Mouse (Mus musculus) heart, embryonic 11.5 days (tissue): Measurements from ENCODE around the gene Lancl2. TPM values are rescaled to one million over a fixed set of nuclear protein-coding genes. Genes with fewer than 3 reads are reported as not detected.

Experiments
- ATAC-seq: fragments of 200-750 bp; cut with Nextera tagmentation; replicated peaks from 2 replicates; pipeline ENCODE4 v1.8.0; 2017; ENCODE audit warnings: moderate library complexity; ENCODE audit not compliant: insufficient number of reproducible peaks, low FRiP score, low TSS enrichment
- H3K27ac ChIP-seq: fragments of 300-500 bp; sonication (generic); 2 replicates; pipeline ENCODE4 v1.5.1; 2014; ENCODE audit warnings: mild to moderate bottlenecking, low read depth, low read length
- H3K27me3 ChIP-seq: fragments of 300-500 bp; sonication (generic); 2 replicates; pipeline ENCODE4 v1.6.1; 2014; ENCODE audit warnings: mild to moderate bottlenecking, low read length, mixed read lengths; ENCODE audit not compliant: control insufficient read depth, insufficient read depth
- H3K36me3 ChIP-seq: fragments of 300-500 bp; sonication (generic); 2 replicates; pipeline ENCODE4 v1.6.1; 2014; ENCODE audit warnings: mild to moderate bottlenecking, low read length, moderate library complexity, mixed read lengths; ENCODE audit not compliant: control insufficient read depth, insufficient read depth
- H3K4me1 ChIP-seq: fragments of 300-500 bp; sonication (generic); 2 replicates; pipeline ENCODE4 v1.6.1; 2014; ENCODE audit warnings: low read length; ENCODE audit not compliant: control insufficient read depth, insufficient read depth
- H3K4me2 ChIP-seq: fragments of 300-500 bp; sonication (generic); 2 replicates; pipeline ENCODE4 v1.6.1; 2014; ENCODE audit warnings: mild to moderate bottlenecking, moderate library complexity
- H3K4me3 ChIP-seq: fragments of 300-500 bp; sonication (generic); 2 replicates; pipeline ENCODE4 v1.5.1; 2014; ENCODE audit warnings: low read depth, low read length
- H3K9ac ChIP-seq: fragments of 300-500 bp; sonication (generic); 2 replicates; pipeline ENCODE4 v1.6.1; 2014; ENCODE audit warnings: mild to moderate bottlenecking, low read depth, low read length, moderate library complexity
- H3K9me3 ChIP-seq: fragments of 300-500 bp; sonication (generic); replicated peaks from 2 replicates; pipeline ENCODE4 v1.6.1; 2016; ENCODE audit warnings: low read length; ENCODE audit not compliant: control insufficient read depth
- WGBS: fragments of 180-500 bp; shearing (Covaris S2); extraction: QIAGEN DNeasy Blood & Tissue Kit; methylation state at CpG from one replicate; pipeline ENCODE4 v1.1.7; 2014; ENCODE audit not compliant: insufficient replicate concordance; 5-methylcytosine and 5-hydroxymethylcytosine counted together
- polyA plus RNA-seq: library from polyadenylated mRNA; unstranded; fragments of >200 nt; fragmentation: Nextera tagmentation; extraction: Ambion mirVana; gene quantifications from 2 replicates; pipeline ENCODE4 v1.2.1, GENCODE M21; 2014

Lancl2 gene
- polyA plus RNA-seq = 21.2 TPM in 2 replicates

DNA sequence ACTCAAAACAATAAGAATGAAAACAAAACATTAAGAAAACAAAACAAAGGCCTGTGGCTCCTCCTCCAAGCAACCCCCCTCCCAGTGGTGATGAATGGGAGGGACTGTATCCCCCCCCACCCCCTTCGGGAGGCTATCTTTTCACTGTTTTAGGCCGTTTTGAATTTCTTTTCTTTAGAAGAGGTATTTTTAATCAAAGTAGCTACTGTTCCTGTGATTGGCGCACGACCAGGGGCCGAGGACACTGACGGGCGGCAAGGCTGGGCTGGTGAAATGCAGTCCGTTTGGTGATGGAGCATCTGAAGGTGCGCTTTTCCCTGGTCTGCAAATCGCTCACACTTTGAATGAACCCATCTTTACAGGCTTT, at the start of gene Lancl2:
Lancl2 (plus strand) TSS at position 165 of the 367 bp plus-strand sequence.
- Histone ChIP-seq H3K4me3 (peak within 1 kb of the TSS; percentile 63), H3K4me2 (peak within 1 kb of the TSS; percentile 74), H3K9ac (peak within 1 kb of the TSS; percentile 87)

DNA sequence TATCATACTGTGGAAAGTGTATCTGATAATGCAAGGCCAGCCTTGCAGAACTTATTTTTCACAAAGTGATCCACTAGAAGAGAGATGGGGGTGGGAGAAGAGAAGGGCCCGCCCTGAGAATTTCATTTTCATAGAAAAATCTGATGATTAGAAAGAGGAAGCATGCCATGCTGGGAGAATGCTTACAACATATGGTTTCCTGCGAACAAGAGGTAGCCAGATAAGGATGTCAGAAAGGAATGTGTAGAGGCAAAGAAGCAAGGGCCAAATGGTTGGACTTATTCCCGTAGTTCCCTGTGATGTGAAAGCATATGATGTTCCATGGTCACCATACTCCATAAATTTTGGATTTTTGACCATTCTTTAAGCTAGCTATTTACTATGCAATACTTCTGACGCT, 41.0 kb upstream of the Lancl2 start:
- H3K4me2 ChIP-seq = no peak overlapping the region
- H3K9ac ChIP-seq = no peak overlapping the region
- no peaks in the 10 kb centered on the region for H3K36me3 ChIP-seq
- no peaks in the 10 kb centered on the region for H3K27me3 ChIP-seq
- no peak for ATAC-seq
- no peaks in the 10 kb centered on the region for H3K4me1 ChIP-seq
- no peak overlapping the region for H3K27ac ChIP-seq
- no peaks in the 10 kb centered on the region for H3K9me3 ChIP-seq
- WGBS = 46% methylated on average over 4 of the region's 4 CpGs
- no peak overlapping the region for H3K4me3 ChIP-seq

More for the DNA sequence above, at the start of gene Lancl2:
- Histone ChIP-seq H3K27me3 (no peaks in the 10 kb centered on the region), H3K4me1 (peaks cover 3% of the 10 kb centered on the region; the same call in 1 of the 2 replicates), H3K27ac (peak within 1 kb of the TSS; percentile 90), H3K36me3 (no peaks in the 10 kb centered on the region), H3K9me3 (no peaks in the 10 kb centered on the region)
- under 1% methylated on average over 10 of the region's 10 CpGs for WGBS
- peak; percentile 6; the same call in 1 of the 2 replicates for ATAC-seq

DNA sequence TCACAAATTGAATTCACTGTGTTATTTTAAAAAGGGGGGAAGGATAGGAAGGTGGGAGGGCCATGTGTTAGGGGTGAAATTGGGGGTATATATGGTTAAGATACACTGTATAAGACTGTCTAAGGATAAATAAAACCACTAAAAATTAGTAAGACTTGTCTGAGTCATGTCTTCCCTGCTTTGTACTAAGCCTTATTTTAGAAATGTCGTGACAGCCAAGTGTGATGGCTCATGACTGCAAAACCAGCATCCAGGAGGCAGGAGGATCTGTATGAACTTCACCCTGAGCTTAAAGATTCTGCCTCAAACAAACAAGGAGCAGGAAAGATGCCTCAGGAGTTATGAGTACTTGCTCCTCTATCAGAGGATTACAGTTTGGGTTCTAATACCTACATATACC, 18.2 kb upstream of the Lancl2 start:
- H3K36me3 ChIP-seq = peaks cover 15% of the 10 kb centered on the region
- no peak overlapping the region for H3K4me3 ChIP-seq
- H3K9me3 ChIP-seq = no peaks in the 10 kb centered on the region
- no peak for ATAC-seq
- H3K27me3 ChIP-seq = no peaks in the 10 kb centered on the region
- 89% methylated on average over 1 of the region's 1 CpGs for WGBS
- no peak overlapping the region for H3K27ac ChIP-seq
- H3K4me1 ChIP-seq = no peaks in the 10 kb centered on the region
- H3K9ac ChIP-seq = no peak overlapping the region
- H3K4me2 ChIP-seq = no peak overlapping the region

DNA sequence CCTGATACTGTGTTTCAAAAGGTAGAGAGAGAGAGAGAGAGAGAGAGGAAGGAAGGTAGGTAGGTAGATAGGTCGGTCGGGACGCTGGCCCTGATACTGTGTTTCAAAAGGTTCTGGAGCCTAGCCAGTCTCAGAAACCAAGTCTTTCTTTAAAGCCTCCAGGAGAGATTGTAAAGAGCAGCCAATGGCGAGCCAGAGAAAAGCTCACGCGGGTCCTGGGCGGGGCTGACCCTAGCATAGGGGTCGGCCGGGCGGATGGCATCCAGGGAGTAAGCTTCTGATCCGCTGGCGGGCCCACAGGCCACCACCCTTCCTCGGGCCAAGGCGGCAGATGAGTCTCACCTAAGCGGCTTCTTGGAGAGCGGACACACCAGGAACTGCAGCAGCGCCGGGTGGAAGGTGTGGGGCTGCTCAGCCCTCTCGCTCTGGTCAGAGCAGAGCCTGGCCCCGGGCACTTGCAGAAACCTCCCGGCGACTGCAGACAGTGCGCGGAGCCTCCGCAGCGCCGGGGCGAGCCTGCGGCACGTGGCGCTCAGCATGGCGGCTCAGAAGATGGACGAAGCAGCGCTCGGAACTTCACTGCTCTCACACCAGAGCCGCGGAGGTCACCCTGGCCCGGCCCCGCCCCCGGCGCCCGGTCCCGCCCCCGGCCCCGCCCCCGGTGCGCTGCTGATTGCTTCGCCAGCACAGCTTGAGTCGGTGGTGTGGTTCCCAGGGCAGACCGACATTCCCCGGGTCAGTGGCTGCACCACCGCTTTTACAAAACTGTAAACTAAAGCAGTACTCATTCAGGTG, 10.7 kb upstream of the Lancl2 start, which contains the start of gene Pyurf:
Pyurf (minus strand) TSS at position 612 of the 795 bp plus-strand sequence.
- H3K27ac ChIP-seq = peak within 1 kb of the TSS; percentile 95
- no peaks in the 10 kb centered on the region for H3K27me3 ChIP-seq
- peaks cover 6% of the 10 kb centered on the region; the same call in 1 of the 2 replicates for H3K4me1 ChIP-seq
- peak within 1 kb of the TSS; percentile 87 for H3K9ac ChIP-seq
- H3K4me2 ChIP-seq = peak within 1 kb of the TSS; percentile 76
- H3K36me3 ChIP-seq = peaks cover 15% of the 10 kb centered on the region
- WGBS = under 1% methylated on average over 52 of the region's 52 CpGs
- no peaks in the 10 kb centered on the region for H3K9me3 ChIP-seq
- H3K4me3 ChIP-seq = peak within 1 kb of the TSS; percentile 78
- ATAC-seq = peak; percentile 99

DNA sequence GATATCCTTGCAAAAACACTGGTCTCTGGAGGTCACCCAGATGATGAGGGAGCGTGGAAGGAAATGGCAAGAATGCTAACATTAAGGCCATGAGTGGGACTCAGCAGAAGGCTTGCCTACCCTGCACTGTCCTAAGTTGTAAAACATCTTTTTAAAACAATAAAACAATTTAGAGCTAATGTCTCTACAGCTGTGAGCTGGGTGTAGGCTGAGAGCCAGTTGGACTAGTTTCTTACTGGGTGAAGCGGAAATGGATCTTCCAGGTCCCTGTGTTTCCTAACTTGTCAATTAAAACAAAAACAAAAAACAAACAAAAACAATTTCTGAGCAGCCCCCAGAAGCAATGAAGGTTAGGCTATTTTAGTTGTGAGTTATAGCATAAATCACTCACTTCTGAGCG, 9.2 kb upstream of the Lancl2 start:
- H3K27ac ChIP-seq = no peak overlapping the region
- no peak overlapping the region for H3K9ac ChIP-seq
- H3K9me3 ChIP-seq = no peaks in the 10 kb centered on the region
- no peak for ATAC-seq
- no peak overlapping the region for H3K4me2 ChIP-seq
- 85% methylated on average over 3 of the region's 3 CpGs for WGBS
- no peak overlapping the region for H3K4me3 ChIP-seq
- peaks cover 8% of the 10 kb centered on the region; the same call in 1 of the 2 replicates for H3K36me3 ChIP-seq
- H3K27me3 ChIP-seq = no peaks in the 10 kb centered on the region
- H3K4me1 ChIP-seq = peaks cover 6% of the 10 kb centered on the region; the same call in 1 of the 2 replicates

DNA sequence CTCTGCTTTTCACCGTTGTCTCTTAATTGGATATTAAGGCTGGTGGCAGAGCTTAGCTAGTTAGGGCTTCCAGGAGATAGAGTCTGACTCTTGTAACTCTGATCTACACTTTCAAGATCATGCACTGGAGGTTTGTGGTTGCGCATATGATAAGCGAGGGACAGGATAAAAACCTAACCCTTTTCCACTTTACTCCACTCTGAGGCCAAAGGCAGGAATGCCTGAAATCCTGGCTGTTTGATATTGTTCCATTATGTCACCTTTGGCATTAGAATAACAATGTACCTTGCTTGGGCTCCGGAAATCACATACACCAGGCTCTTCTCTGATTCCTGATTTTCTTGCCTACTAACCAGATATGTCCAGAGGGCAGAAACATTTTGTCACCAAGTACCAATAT, 654 bp upstream of the Lancl2 start:
- no peak for ATAC-seq
- Histone ChIP-seq H3K27me3 (no peaks in the 10 kb centered on the region), H3K9me3 (no peaks in the 10 kb centered on the region), H3K36me3 (no peaks in the 10 kb centered on the region), H3K27ac (no peak overlapping the region), H3K4me2 (0 out of 2 replicates have a peak overlapping the region, but pooled peaks have one; percentile 74), H3K9ac (no peak overlapping the region), H3K4me1 (peaks cover 3% of the 10 kb centered on the region; the same call in 1 of the 2 replicates), H3K4me3 (no peak overlapping the region)
- WGBS = 68% methylated on average over 4 of the region's 4 CpGs

DNA sequence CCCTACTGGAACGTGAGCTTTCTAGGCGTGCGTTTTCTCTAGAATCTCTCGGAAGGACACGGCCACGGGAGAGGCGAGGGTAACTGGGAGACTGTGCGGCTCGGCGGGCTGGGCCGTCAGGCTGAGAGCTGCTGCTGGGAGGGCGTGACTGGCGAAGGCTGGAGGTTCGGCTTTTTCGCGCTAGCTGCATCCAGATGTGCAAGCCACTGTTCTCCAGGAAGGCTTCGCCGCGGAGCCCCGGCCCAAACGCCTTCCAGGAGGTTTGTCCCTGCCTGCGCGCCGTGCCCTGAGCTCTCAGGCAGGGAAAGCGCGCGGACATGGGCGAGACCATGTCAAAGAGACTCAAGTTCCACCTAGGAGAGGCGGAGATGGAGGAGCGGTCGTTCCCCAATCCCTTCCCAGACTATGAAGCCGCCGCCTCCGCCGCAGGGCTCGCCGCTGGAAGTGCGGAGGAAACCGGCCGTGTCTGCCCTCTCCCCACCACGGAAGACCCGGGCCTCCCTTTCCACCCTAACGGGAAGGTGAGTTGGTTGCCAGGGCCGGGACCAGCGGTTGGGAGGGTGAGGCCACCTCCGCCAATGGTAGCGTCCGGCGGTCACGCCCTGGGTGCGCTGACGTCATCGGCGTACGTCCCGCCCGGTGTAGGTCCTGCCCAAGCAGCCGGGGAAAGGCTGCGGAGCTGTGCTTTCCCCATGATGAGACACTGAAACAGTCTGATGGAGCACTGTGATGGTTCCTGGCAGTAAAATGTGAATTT, 581 bp downstream of the Lancl2 start:
- peak; percentile 100 for ATAC-seq
- Histone ChIP-seq H3K4me1 (peaks cover 3% of the 10 kb centered on the region; the same call in 1 of the 2 replicates), H3K36me3 (no peaks in the 10 kb centered on the region), H3K9ac (peak overlapping the region; percentile 87), H3K27ac (peak overlapping the region; percentile 90), H3K4me3 (peak overlapping the region; percentile 63), H3K9me3 (no peaks in the 10 kb centered on the region), H3K27me3 (no peaks in the 10 kb centered on the region), H3K4me2 (peak overlapping the region; percentile 74)
- under 1% methylated on average over 59 of the region's 59 CpGs for WGBS

DNA sequence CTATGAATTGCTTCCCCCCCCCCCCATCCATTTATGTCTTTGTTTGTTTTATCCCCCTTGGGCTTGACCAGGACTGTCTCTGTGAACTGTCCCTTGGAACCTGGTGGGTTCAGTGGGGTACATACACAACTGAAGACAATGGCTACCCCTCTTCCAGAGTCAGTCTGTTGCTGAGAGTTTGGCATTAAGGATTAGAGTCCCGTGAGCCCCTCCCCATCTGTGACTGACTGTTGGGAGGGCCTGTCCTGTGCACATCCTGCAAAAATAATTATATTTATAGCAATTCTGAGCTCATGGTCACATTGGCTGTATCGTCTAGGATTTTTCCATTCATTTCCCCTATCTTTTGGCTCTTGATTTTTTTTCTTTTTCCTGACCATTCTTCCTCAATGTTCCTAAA, 1.4 kb downstream of the Lancl2 start:
- H3K4me1 ChIP-seq = peaks cover 3% of the 10 kb centered on the region; the same call in 1 of the 2 replicates
- H3K27ac ChIP-seq = peak overlapping the region; percentile 90
- no peaks in the 10 kb centered on the region for H3K36me3 ChIP-seq
- peak overlapping the region; percentile 87 for H3K9ac ChIP-seq
- no peaks in the 10 kb centered on the region for H3K27me3 ChIP-seq
- H3K4me2 ChIP-seq = peak overlapping the region; percentile 74
- WGBS = 23% methylated on average over 2 of the region's 2 CpGs
- no peaks in the 10 kb centered on the region for H3K9me3 ChIP-seq
- H3K4me3 ChIP-seq = peak overlapping the region; percentile 63
- ATAC-seq = peak; percentile 20; the same call in 1 of the 2 replicates
